Mouse (Mus musculus): Measurements from ENCODE around the gene Grm8. TPM values are rescaled to one million over a fixed set of nuclear protein-coding genes. Genes with fewer than 3 reads are reported as not detected.

Grm8 gene
- total and polyA plus RNA-seq, 3 experiments = 0.42 to 0.52 TPM; not detected in 1

DNA sequence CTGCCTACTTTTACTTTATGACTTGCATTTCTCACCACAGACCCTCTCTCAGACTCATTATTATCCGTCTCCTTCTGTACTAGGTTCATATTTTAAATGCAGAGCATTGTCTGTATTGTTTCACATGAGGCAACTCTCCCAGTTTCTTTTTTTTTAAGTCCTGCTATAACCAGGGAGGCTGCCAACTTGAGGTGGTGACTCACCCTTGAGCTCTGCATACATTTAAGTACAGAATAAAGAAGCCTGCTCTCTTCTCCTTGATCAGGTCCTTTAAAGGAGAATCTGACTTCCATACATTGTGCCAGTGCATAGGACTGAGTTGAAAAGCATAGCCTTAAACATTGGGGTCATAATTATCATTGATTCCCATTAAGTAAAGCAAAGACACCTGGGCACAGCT lies 488.5 kb downstream of the Grm8 start:
- Histone ChIP-seq H3K4me1 (ENCODE audit: control insufficient read depth in 1 of 2, insufficient read depth in 2 of 2, low read length in 2 of 2) (no peaks in the 10 kb centered on the region), H3K36me3 (ENCODE audit: control insufficient read depth in 1 of 2, insufficient read depth in 2 of 2, low read length in 2 of 2) (no peaks in the 10 kb centered on the region), H3K79me2 (ENCODE audit: control insufficient read depth, insufficient read depth, low read length, poor library complexity) (no peaks in the 10 kb centered on the region), H3K9me3 (replicated peaks; ENCODE audit: insufficient read depth, low read length) (no peaks in the 10 kb centered on the region), H3K27ac (ENCODE audit: control insufficient read depth, low read depth, low read length) (no peak overlapping the region), H3K27me3 (ENCODE audit: control insufficient read depth in 1 of 2, insufficient read depth in 2 of 2, low read length in 2 of 2) (no peaks in the 10 kb centered on the region; a peak in 2 of 4 replicates), H3K4me3 (ENCODE audit: control insufficient read depth in 1 of 2, insufficient read depth in 1 of 2, low read depth in 2 of 2, low read length in 2 of 2) (no peak overlapping the region), H3K9ac (ENCODE audit: control insufficient read depth, low read depth, low read length, poor library complexity, severe bottlenecking) (no peak overlapping the region)
- DNase-seq (ENCODE audit: low read depth, low spot score) = no peak
- TF ChIP-seq CHD1 (IDR thresholded peaks at IDR 0.05; ENCODE audit: low read depth, low read length) = no peak
- TF ChIP-seq UBTF (IDR thresholded peaks at IDR 0.05; ENCODE audit: borderline replicate concordance, insufficient read depth, low read depth, low read length) = no peak
- TF ChIP-seq KAT2A (conservative IDR thresholded peaks at IDR 0.05; ENCODE audit: low read depth, low read length) = no peak
- no peak for TF ChIP-seq CHD2 (IDR thresholded peaks at IDR 0.05; ENCODE audit: low read length)
- no peak for TF ChIP-seq ZKSCAN1 (IDR thresholded peaks at IDR 0.05; ENCODE audit: low read depth, low read length)
- no peak for TF ChIP-seq POLR2AphosphoS5 (IDR thresholded peaks at IDR 0.05; ENCODE audit: borderline replicate concordance, low read depth, low read length)
- TF ChIP-seq MAX (IDR thresholded peaks at IDR 0.05; ENCODE audit: low read length) = no peak
- TF ChIP-seq ZC3H11A (IDR thresholded peaks at IDR 0.05; ENCODE audit: low read depth, low read length) = no peak

DNA sequence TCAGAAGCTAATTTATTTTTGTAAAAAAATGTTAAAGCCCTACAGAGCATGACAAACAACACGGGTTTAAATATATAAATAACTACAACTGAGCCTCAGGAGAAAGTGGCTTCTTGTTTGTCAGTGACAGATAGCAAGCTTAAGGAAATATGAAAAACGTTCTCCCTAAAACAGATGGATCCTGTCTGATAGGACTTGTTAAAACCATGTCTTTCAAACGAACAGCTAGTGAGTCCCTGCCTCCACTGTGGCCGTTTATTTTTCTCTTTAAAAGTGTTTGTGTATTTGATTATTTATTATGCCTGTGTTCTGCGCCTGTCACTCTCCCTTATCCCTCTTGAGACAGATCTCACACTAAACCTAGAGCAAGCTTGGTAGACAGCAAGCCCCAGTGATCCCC lies 489.9 kb downstream of the Grm8 start:
- no peaks in the 10 kb centered on the region; a peak in 2 of 4 replicates for H3K27me3 ChIP-seq (ENCODE audit: control insufficient read depth in 1 of 2, insufficient read depth in 2 of 2, low read length in 2 of 2)
- no peaks in the 10 kb centered on the region for H3K9me3 ChIP-seq (replicated peaks; ENCODE audit: insufficient read depth, low read length)
- no peaks in the 10 kb centered on the region for H3K4me1 ChIP-seq (ENCODE audit: control insufficient read depth in 1 of 2, insufficient read depth in 2 of 2, low read length in 2 of 2)
- no peak overlapping the region for H3K9ac ChIP-seq (ENCODE audit: control insufficient read depth, low read depth, low read length, poor library complexity, severe bottlenecking)
- TF ChIP-seq SIN3A (IDR thresholded peaks at IDR 0.05; ENCODE audit: low read length) = no peak
- H3K27ac ChIP-seq (ENCODE audit: control insufficient read depth, low read depth, low read length) = no peak overlapping the region
- H3K36me3 ChIP-seq (ENCODE audit: control insufficient read depth in 1 of 2, insufficient read depth in 2 of 2, low read length in 2 of 2) = no peaks in the 10 kb centered on the region
- no peak overlapping the region for H3K4me3 ChIP-seq (ENCODE audit: control insufficient read depth in 1 of 2, insufficient read depth in 1 of 2, low read depth in 2 of 2, low read length in 2 of 2)
- peak; percentile 4 for DNase-seq (ENCODE audit: low read depth, low spot score)
- no peaks in the 10 kb centered on the region for H3K79me2 ChIP-seq (ENCODE audit: control insufficient read depth, insufficient read depth, low read length, poor library complexity)

DNA sequence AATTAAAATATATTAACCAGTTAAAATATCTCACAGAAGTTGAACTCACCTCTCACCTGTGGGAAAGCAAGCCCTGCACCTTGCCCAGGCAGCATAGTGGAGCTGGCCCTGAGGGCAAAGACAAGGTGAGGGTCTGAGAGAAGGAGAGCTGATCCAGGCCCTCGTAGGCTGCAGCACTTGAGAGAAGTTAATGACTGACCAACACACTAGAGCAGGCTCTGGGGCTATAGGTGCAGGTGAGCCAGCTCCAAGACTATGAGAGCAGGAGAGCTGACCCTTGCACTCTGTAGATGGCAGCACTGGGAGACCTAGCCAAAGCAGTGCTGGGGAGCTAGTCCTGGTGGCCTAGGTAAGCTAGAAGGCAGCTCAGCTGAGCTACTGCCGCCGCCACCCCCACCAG lies 499.1 kb downstream of the Grm8 start:
- DNase-seq (ENCODE audit: low read depth, low spot score) = no peak
- Histone ChIP-seq H3K4me3 (ENCODE audit: control insufficient read depth in 1 of 2, insufficient read depth in 1 of 2, low read depth in 2 of 2, low read length in 2 of 2) (no peak overlapping the region), H3K4me1 (ENCODE audit: control insufficient read depth in 1 of 2, insufficient read depth in 2 of 2, low read length in 2 of 2) (no peaks in the 10 kb centered on the region), H3K27ac (ENCODE audit: control insufficient read depth, low read depth, low read length) (no peak overlapping the region), H3K27me3 (ENCODE audit: control insufficient read depth in 1 of 2, insufficient read depth in 2 of 2, low read length in 2 of 2) (no peaks in the 10 kb centered on the region), H3K36me3 (ENCODE audit: control insufficient read depth in 1 of 2, insufficient read depth in 2 of 2, low read length in 2 of 2) (no peaks in the 10 kb centered on the region), H3K79me2 (ENCODE audit: control insufficient read depth, insufficient read depth, low read length, poor library complexity) (no peaks in the 10 kb centered on the region), H3K9me3 (replicated peaks; ENCODE audit: insufficient read depth, low read length) (no peaks in the 10 kb centered on the region), H3K9ac (ENCODE audit: control insufficient read depth, low read depth, low read length, poor library complexity, severe bottlenecking) (no peak overlapping the region)
- TF ChIP-seq UBTF (IDR thresholded peaks at IDR 0.05; ENCODE audit: borderline replicate concordance, insufficient read depth, low read depth, low read length) = no peak
- TF ChIP-seq BHLHE40 (IDR thresholded peaks at IDR 0.05; ENCODE audit: borderline replicate concordance, low read depth, low read length) = no peak
- TF ChIP-seq MYB (IDR thresholded peaks at IDR 0.05; ENCODE audit: low read depth, low read length) = no peak
- no peak for TF ChIP-seq SIN3A (IDR thresholded peaks at IDR 0.05; ENCODE audit: low read length)
- TF ChIP-seq USF1 (IDR thresholded peaks at IDR 0.05; ENCODE audit: low read depth, low read length) = no peak
- no peak for TF ChIP-seq KAT2A (conservative IDR thresholded peaks at IDR 0.05; ENCODE audit: low read depth, low read length)
- no peak for TF ChIP-seq GATA1 (IDR thresholded peaks at IDR 0.05; ENCODE audit: low read depth, low read length)
- no peak for TF ChIP-seq MAX (IDR thresholded peaks at IDR 0.05; ENCODE audit: low read length)
- no peak for TF ChIP-seq NRF1 (IDR thresholded peaks at IDR 0.05; ENCODE audit: insufficient read depth, low read depth, low read length, poor library complexity, severe bottlenecking)

Data from MEL (cell line).